Mouse (Mus musculus): Measurements from ENCODE around the gene Sf1. TPM values are rescaled to one million over a fixed set of nuclear protein-coding genes. Genes with fewer than 3 reads are reported as not detected.

Gene Sf1
- polyA plus RNA-seq, 1 experiment, result 355 TPM

- 0 out of 2 replicates have a peak, but pooled peaks cover 13% of the 10 kb centered on the region for H3K36me3 ChIP-seq (ENCODE audit: control insufficient read depth, insufficient read depth, low read length, poor library complexity, severe bottlenecking)
These were observed 23.5 kb upstream of the Sf1 start for GRCm38 (mm10) chr19:6339890-6340504.

GRCm38 (mm10) chr19:6340524-6341452 lies 22.7 kb upstream of the Sf1 start, which contains the start of gene Map4k2:
TSS of gene Map4k2 (plus strand) at chr19:6341135.
- H3K9me3 ChIP-seq (replicated peaks; ENCODE audit: control insufficient read depth, insufficient read depth, low read length, poor library complexity, severe bottlenecking), result no peaks in the 10 kb centered on the region
- H3K36me3 ChIP-seq (ENCODE audit: control insufficient read depth, insufficient read depth, low read length, poor library complexity, severe bottlenecking), result 0 out of 2 replicates have a peak, but pooled peaks cover 13% of the 10 kb centered on the region
- no peaks in the 10 kb centered on the region for H3K27me3 ChIP-seq (ENCODE audit: control insufficient read depth, insufficient read depth, low read length, poor library complexity, severe bottlenecking)
- H3K27ac ChIP-seq (ENCODE audit: insufficient read depth, low read length), result 0 out of 2 replicates have a peak within 1 kb of the TSS, but pooled peaks have one; percentile 9
- H3K4me3 ChIP-seq (ENCODE audit: low read depth, low read length), result peak within 1 kb of the TSS; percentile 91
- H3K9ac ChIP-seq (ENCODE audit: low read depth, poor library complexity, severe bottlenecking), result peak within 1 kb of the TSS; percentile 49
- peaks cover 5% of the 10 kb centered on the region for H3K4me1 ChIP-seq (ENCODE audit: control insufficient read depth, insufficient read depth, low read length)
- no peak for TF ChIP-seq CTCF (IDR thresholded peaks at IDR 0.05; ENCODE audit: low read depth, low read length)
- no peak for TF ChIP-seq EP300 (IDR thresholded peaks at IDR 0.05; ENCODE audit: insufficient read depth, low read depth, low read length)
- TF ChIP-seq POLR2A (IDR thresholded peaks at IDR 0.05; ENCODE audit: insufficient read depth, low read length), result no peak

More at GRCm38 (mm10) chr19:6339890-6340504, 23.5 kb upstream of the Sf1 start:
- Histone ChIP-seq H3K4me1 (ENCODE audit: control insufficient read depth, insufficient read depth, low read length) (peaks cover 5% of the 10 kb centered on the region), H3K9ac (ENCODE audit: low read depth, poor library complexity, severe bottlenecking) (no peak overlapping the region), H3K27me3 (ENCODE audit: control insufficient read depth, insufficient read depth, low read length, poor library complexity, severe bottlenecking) (no peaks in the 10 kb centered on the region), H3K9me3 (replicated peaks; ENCODE audit: control insufficient read depth, insufficient read depth, low read length, poor library complexity, severe bottlenecking) (no peaks in the 10 kb centered on the region), H3K27ac (ENCODE audit: insufficient read depth, low read length) (0 out of 2 replicates have a peak overlapping the region, but pooled peaks have one; percentile 9), H3K4me3 (ENCODE audit: low read depth, low read length) (no peak overlapping the region)
- TF ChIP-seq EP300 (IDR thresholded peaks at IDR 0.05; ENCODE audit: insufficient read depth, low read depth, low read length) (no peak), CTCF (IDR thresholded peaks at IDR 0.05; ENCODE audit: low read depth, low read length) (peak; percentile 73), POLR2A (IDR thresholded peaks at IDR 0.05; ENCODE audit: insufficient read depth, low read length) (no peak)

GRCm38 (mm10) chr19:6341453-6342077 lies 21.9 kb upstream of the Sf1 start:
- Histone ChIP-seq H3K27ac (ENCODE audit: insufficient read depth, low read length) (no peak overlapping the region), H3K4me3 (ENCODE audit: low read depth, low read length) (peak overlapping the region; percentile 91), H3K4me1 (ENCODE audit: control insufficient read depth, insufficient read depth, low read length) (peaks cover 5% of the 10 kb centered on the region), H3K27me3 (ENCODE audit: control insufficient read depth, insufficient read depth, low read length, poor library complexity, severe bottlenecking) (no peaks in the 10 kb centered on the region), H3K9ac (ENCODE audit: low read depth, poor library complexity, severe bottlenecking) (peak overlapping the region; percentile 49), H3K36me3 (ENCODE audit: control insufficient read depth, insufficient read depth, low read length, poor library complexity, severe bottlenecking) (0 out of 2 replicates have a peak, but pooled peaks cover 13% of the 10 kb centered on the region), H3K9me3 (replicated peaks; ENCODE audit: control insufficient read depth, insufficient read depth, low read length, poor library complexity, severe bottlenecking) (no peaks in the 10 kb centered on the region)
- no peak for TF ChIP-seq CTCF (IDR thresholded peaks at IDR 0.05; ENCODE audit: low read depth, low read length)
- TF ChIP-seq POLR2A (IDR thresholded peaks at IDR 0.05; ENCODE audit: insufficient read depth, low read length), result no peak
- no peak for TF ChIP-seq EP300 (IDR thresholded peaks at IDR 0.05; ENCODE audit: insufficient read depth, low read depth, low read length)

- no peak overlapping the region for H3K4me3 ChIP-seq (ENCODE audit: low read depth, low read length)
- H3K4me1 ChIP-seq (ENCODE audit: control insufficient read depth, insufficient read depth, low read length), result peaks cover 5% of the 10 kb centered on the region
- H3K9ac ChIP-seq (ENCODE audit: low read depth, poor library complexity, severe bottlenecking), result no peak overlapping the region
- TF ChIP-seq EP300 (IDR thresholded peaks at IDR 0.05; ENCODE audit: insufficient read depth, low read depth, low read length), result no peak
- TF ChIP-seq CTCF (IDR thresholded peaks at IDR 0.05; ENCODE audit: low read depth, low read length), result no peak
- no peak for TF ChIP-seq POLR2A (IDR thresholded peaks at IDR 0.05; ENCODE audit: insufficient read depth, low read length)
- H3K27me3 ChIP-seq (ENCODE audit: control insufficient read depth, insufficient read depth, low read length, poor library complexity, severe bottlenecking), result no peaks in the 10 kb centered on the region
- H3K36me3 ChIP-seq (ENCODE audit: control insufficient read depth, insufficient read depth, low read length, poor library complexity, severe bottlenecking), result 0 out of 2 replicates have a peak, but pooled peaks cover 11% of the 10 kb centered on the region
- no peak overlapping the region for H3K27ac ChIP-seq (ENCODE audit: insufficient read depth, low read length)
- no peaks in the 10 kb centered on the region for H3K9me3 ChIP-seq (replicated peaks; ENCODE audit: control insufficient read depth, insufficient read depth, low read length, poor library complexity, severe bottlenecking)
These were observed 21.1 kb upstream of the Sf1 start for GRCm38 (mm10) chr19:6342276-6342933.

- no peak for TF ChIP-seq EP300 (IDR thresholded peaks at IDR 0.05; ENCODE audit: insufficient read depth, low read depth, low read length)
- no peak for TF ChIP-seq POLR2A (IDR thresholded peaks at IDR 0.05; ENCODE audit: insufficient read depth, low read length)
- TF ChIP-seq CTCF (IDR thresholded peaks at IDR 0.05; ENCODE audit: low read depth, low read length), result no peak
- Histone ChIP-seq H3K36me3 (ENCODE audit: control insufficient read depth, insufficient read depth, low read length, poor library complexity, severe bottlenecking) (0 out of 2 replicates have a peak, but pooled peaks cover 6% of the 10 kb centered on the region), H3K27me3 (ENCODE audit: control insufficient read depth, insufficient read depth, low read length, poor library complexity, severe bottlenecking) (no peaks in the 10 kb centered on the region), H3K27ac (ENCODE audit: insufficient read depth, low read length) (no peak overlapping the region), H3K4me3 (ENCODE audit: low read depth, low read length) (no peak overlapping the region), H3K9me3 (replicated peaks; ENCODE audit: control insufficient read depth, insufficient read depth, low read length, poor library complexity, severe bottlenecking) (no peaks in the 10 kb centered on the region), H3K9ac (ENCODE audit: low read depth, poor library complexity, severe bottlenecking) (no peak overlapping the region), H3K4me1 (ENCODE audit: control insufficient read depth, insufficient read depth, low read length) (peaks cover 5% of the 10 kb centered on the region)
These were observed 20.2 kb upstream of the Sf1 start for GRCm38 (mm10) chr19:6343066-6343925.
